Mouse (Mus musculus): Measurements from ENCODE around the gene Prkar1b. TPM values are rescaled to one million over a fixed set of nuclear protein-coding genes. Genes with fewer than 3 reads are reported as not detected.
A peak's percentile ranks its signal among the peaks of the same experiment; 100 is the strongest.

Gene Prkar1b
- polyA plus RNA-seq, 1 experiment: 5.4 TPM

DNA sequence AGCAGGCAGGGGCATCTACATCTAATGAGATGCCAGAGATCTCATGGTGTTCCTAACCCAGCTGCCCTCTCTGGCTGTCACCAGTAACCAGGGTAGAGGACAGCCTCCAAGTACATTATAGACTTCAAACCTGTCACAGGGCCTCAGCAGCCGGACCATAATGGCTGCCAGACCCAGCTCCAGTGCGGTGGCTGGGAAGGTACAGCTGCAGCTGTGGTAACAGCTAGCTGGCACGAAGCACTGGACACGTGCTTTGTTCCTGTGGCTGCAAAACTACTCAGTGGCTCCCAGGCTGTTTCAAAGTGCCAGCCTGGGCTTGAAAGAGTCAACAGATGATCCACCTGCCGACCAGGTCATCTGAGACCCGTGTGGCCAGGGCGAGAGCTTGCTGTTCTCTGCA lies 73.4 kb downstream of the Prkar1b start:
- TF ChIP-seq CTCF (IDR thresholded peaks at IDR 0.05; ENCODE audit: control insufficient read depth, insufficient read depth, insufficient replicate concordance, low read depth, low read length) (no peak), POLR2A (IDR thresholded peaks at IDR 0.05; ENCODE audit: control insufficient read depth, low read depth, low read length) (no peak)
- Histone ChIP-seq H3K4me1 (ENCODE audit: control insufficient read depth, insufficient read depth, low read length) (peaks cover 4% of the 10 kb centered on the region), H3K36me3 (ENCODE audit: control insufficient read depth, insufficient read depth, low read length) (no peaks in the 10 kb centered on the region), H3K4me3 (ENCODE audit: control insufficient read depth, low read depth, low read length) (no peak overlapping the region), H3K27me3 (ENCODE audit: control insufficient read depth, insufficient read depth, low read length) (no peaks in the 10 kb centered on the region), H3K27ac (ENCODE audit: control insufficient read depth, insufficient read depth, low read depth, low read length) (no peak overlapping the region)

GRCm38 (mm10) chr5:139075791-139076190 lies 74.0 kb downstream of the Prkar1b start:
- Histone ChIP-seq H3K4me3 (ENCODE audit: control insufficient read depth, low read depth, low read length) (no peak overlapping the region), H3K27ac (ENCODE audit: control insufficient read depth, insufficient read depth, low read depth, low read length) (no peak overlapping the region), H3K4me1 (ENCODE audit: control insufficient read depth, insufficient read depth, low read length) (peaks cover 4% of the 10 kb centered on the region), H3K36me3 (ENCODE audit: control insufficient read depth, insufficient read depth, low read length) (no peaks in the 10 kb centered on the region), H3K27me3 (ENCODE audit: control insufficient read depth, insufficient read depth, low read length) (no peaks in the 10 kb centered on the region)
- TF ChIP-seq POLR2A (IDR thresholded peaks at IDR 0.05; ENCODE audit: control insufficient read depth, low read depth, low read length) (no peak), CTCF (IDR thresholded peaks at IDR 0.05; ENCODE audit: control insufficient read depth, insufficient read depth, insufficient replicate concordance, low read depth, low read length) (no peak)

DNA sequence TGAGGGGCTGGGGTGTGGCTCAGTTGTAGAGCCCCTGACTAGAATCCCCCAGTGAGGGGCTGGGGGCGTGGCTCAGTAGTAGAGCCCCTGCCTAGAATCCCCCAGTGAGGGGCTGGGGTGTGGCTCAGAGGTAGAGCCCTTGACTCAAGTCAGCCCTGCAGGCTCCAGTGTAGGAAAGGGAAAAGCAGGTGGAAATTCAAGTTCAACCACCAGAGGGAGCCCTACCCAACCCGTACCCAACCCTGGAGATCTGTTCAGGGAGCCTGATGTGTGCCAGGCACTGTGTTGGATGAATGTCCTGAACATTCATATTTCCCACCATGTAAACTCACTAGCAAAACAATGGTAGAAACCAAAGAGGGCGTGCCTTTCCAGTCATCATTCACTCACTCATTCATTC lies 74.7 kb downstream of the Prkar1b start:
- H3K27ac ChIP-seq (ENCODE audit: control insufficient read depth, insufficient read depth, low read depth, low read length): no peak overlapping the region
- H3K4me3 ChIP-seq (ENCODE audit: control insufficient read depth, low read depth, low read length): no peak overlapping the region
- H3K36me3 ChIP-seq (ENCODE audit: control insufficient read depth, insufficient read depth, low read length): no peaks in the 10 kb centered on the region
- TF ChIP-seq CTCF (IDR thresholded peaks at IDR 0.05; ENCODE audit: control insufficient read depth, insufficient read depth, insufficient replicate concordance, low read depth, low read length): peak; percentile 52; the same call in 1 of the 2 replicates
- TF ChIP-seq POLR2A (IDR thresholded peaks at IDR 0.05; ENCODE audit: control insufficient read depth, low read depth, low read length): no peak
- H3K27me3 ChIP-seq (ENCODE audit: control insufficient read depth, insufficient read depth, low read length): no peaks in the 10 kb centered on the region
- peaks cover 4% of the 10 kb centered on the region for H3K4me1 ChIP-seq (ENCODE audit: control insufficient read depth, insufficient read depth, low read length)

DNA sequence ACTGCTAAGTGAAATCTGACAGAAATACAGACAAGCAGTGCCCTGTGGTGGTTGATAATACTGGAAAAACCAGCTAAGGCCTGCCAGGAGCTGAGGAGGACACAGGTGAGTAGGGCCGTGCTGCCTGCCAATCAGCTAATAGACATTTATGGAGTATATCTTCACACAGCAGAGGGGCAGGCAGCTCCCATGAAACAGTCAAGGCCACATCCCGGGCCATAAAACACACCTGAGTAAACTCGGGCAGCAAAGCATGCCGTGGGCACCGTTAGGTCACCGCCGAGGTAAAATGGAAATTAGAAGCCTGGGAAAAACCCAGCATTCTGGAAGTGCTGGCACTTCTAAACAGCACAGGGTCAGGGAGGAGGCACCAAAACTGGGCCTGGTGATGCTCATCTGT lies 75.8 kb downstream of the Prkar1b start:
- peaks cover 4% of the 10 kb centered on the region for H3K4me1 ChIP-seq (ENCODE audit: control insufficient read depth, insufficient read depth, low read length)
- H3K27me3 ChIP-seq (ENCODE audit: control insufficient read depth, insufficient read depth, low read length): no peaks in the 10 kb centered on the region

GRCm38 (mm10) chr5:139072866-139073265 lies 76.9 kb downstream of the Prkar1b start:
- Histone ChIP-seq H3K36me3 (ENCODE audit: control insufficient read depth, insufficient read depth, low read length) (no peaks in the 10 kb centered on the region), H3K4me1 (ENCODE audit: control insufficient read depth, insufficient read depth, low read length) (peaks cover 4% of the 10 kb centered on the region), H3K4me3 (ENCODE audit: control insufficient read depth, low read depth, low read length) (no peak overlapping the region), H3K27me3 (ENCODE audit: control insufficient read depth, insufficient read depth, low read length) (no peaks in the 10 kb centered on the region), H3K27ac (ENCODE audit: control insufficient read depth, insufficient read depth, low read depth, low read length) (no peak overlapping the region)
- TF ChIP-seq POLR2A (IDR thresholded peaks at IDR 0.05; ENCODE audit: control insufficient read depth, low read depth, low read length): no peak
- TF ChIP-seq CTCF (IDR thresholded peaks at IDR 0.05; ENCODE audit: control insufficient read depth, insufficient read depth, insufficient replicate concordance, low read depth, low read length): no peak

More for the DNA sequence above, 75.8 kb downstream of the Prkar1b start:
- TF ChIP-seq POLR2A (IDR thresholded peaks at IDR 0.05; ENCODE audit: control insufficient read depth, low read depth, low read length): no peak
- no peak for TF ChIP-seq CTCF (IDR thresholded peaks at IDR 0.05; ENCODE audit: control insufficient read depth, insufficient read depth, insufficient replicate concordance, low read depth, low read length)
- Histone ChIP-seq H3K36me3 (ENCODE audit: control insufficient read depth, insufficient read depth, low read length) (no peaks in the 10 kb centered on the region), H3K27ac (ENCODE audit: control insufficient read depth, insufficient read depth, low read depth, low read length) (no peak overlapping the region), H3K4me3 (ENCODE audit: control insufficient read depth, low read depth, low read length) (no peak overlapping the region)

GRCm38 (mm10) chr5:139066861-139067614 lies 82.8 kb downstream of the Prkar1b start:
- Histone ChIP-seq H3K27me3 (ENCODE audit: control insufficient read depth, insufficient read depth, low read length) (no peaks in the 10 kb centered on the region), H3K36me3 (ENCODE audit: control insufficient read depth, insufficient read depth, low read length) (no peaks in the 10 kb centered on the region), H3K4me3 (ENCODE audit: control insufficient read depth, low read depth, low read length) (no peak overlapping the region), H3K27ac (ENCODE audit: control insufficient read depth, insufficient read depth, low read depth, low read length) (no peak overlapping the region), H3K4me1 (ENCODE audit: control insufficient read depth, insufficient read depth, low read length) (peaks cover 9% of the 10 kb centered on the region)
- TF ChIP-seq CTCF (IDR thresholded peaks at IDR 0.05; ENCODE audit: control insufficient read depth, insufficient read depth, insufficient replicate concordance, low read depth, low read length): no peak
- TF ChIP-seq POLR2A (IDR thresholded peaks at IDR 0.05; ENCODE audit: control insufficient read depth, low read depth, low read length): no peak

GRCm38 (mm10) chr5:139064611-139065010 lies 85.2 kb downstream of the Prkar1b start:
- H3K4me3 ChIP-seq (ENCODE audit: control insufficient read depth, low read depth, low read length): peak overlapping the region; percentile 64
- no peaks in the 10 kb centered on the region for H3K36me3 ChIP-seq (ENCODE audit: control insufficient read depth, insufficient read depth, low read length)
- TF ChIP-seq POLR2A (IDR thresholded peaks at IDR 0.05; ENCODE audit: control insufficient read depth, low read depth, low read length) (no peak), CTCF (IDR thresholded peaks at IDR 0.05; ENCODE audit: control insufficient read depth, insufficient read depth, insufficient replicate concordance, low read depth, low read length) (no peak)
- H3K27me3 ChIP-seq (ENCODE audit: control insufficient read depth, insufficient read depth, low read length): no peaks in the 10 kb centered on the region
- no peak overlapping the region for H3K27ac ChIP-seq (ENCODE audit: control insufficient read depth, insufficient read depth, low read depth, low read length)
- H3K4me1 ChIP-seq (ENCODE audit: control insufficient read depth, insufficient read depth, low read length): peaks cover 9% of the 10 kb centered on the region

Measured in testis, adult 2 months (tissue).